Mouse (Mus musculus) lung, postnatal 0 days (tissue): ENCODE data around the gene Toe1.

ENCODE experiments used
- CTCF ChIP-seq: IDR thresholded peaks from 2 replicates; pipeline ENCODE4 v1.5.1; 2016; ENCODE audit warnings: antibody characterized with exemption, mild to moderate bottlenecking
- EP300 ChIP-seq: IDR thresholded peaks from 2 replicates; pipeline ENCODE4 v1.6.1; 2016; ENCODE audit warnings: antibody characterized with exemption, mild to moderate bottlenecking, control low read depth

GRCm38 (mm10) chr4:116857203-116857602, 49.8 kb upstream of the Toe1 start:
- TF ChIP-seq CTCF (no peak), EP300 (no peak)
